Mouse (Mus musculus): ENCODE data around the gene Kcnj14.
A peak's percentile ranks its signal among the peaks of the same experiment; 100 is the strongest.

- TF ChIP-seq POLR2A (IDR thresholded peaks at IDR 0.05; ENCODE audit: borderline replicate concordance, extremely low read depth, insufficient read depth, insufficient read length, poor library complexity, severe bottlenecking) (peak; percentile 92), CTCF (IDR thresholded peaks at IDR 0.05; ENCODE audit: borderline replicate concordance, extremely low read depth, insufficient read depth, insufficient read length) (no peak)
These were observed 10.5 kb downstream of the Kcnj14 start, which contains the start of gene Cyth2 for GRCm38 (mm10) chr7:45813787-45814779.
